Comparison of ENCODE assay signal across 20 mouse cellular contexts in genomic region chr8:87477102-87477645, GRCm38 (mm10). TPM values are rescaled to one million over a fixed set of nuclear protein-coding genes. Genes with fewer than 3 reads are reported as not detected.
DNase-seq lines count a peak whose midpoint lies in the region; ATAC-seq and TF ChIP-seq lines count a peak whose summit lies in the region.
"Had no signal": no experiment of that assay in that cellular context is flagged by ENCODE, and none has a peak within 500 bp of the region (broad histone marks: within the 10 kb centered on the region; RNA-seq: fewer than 3 reads in every experiment).

No protein-coding gene starts in this region.

- no peak for TF ChIP-seq CTCF in cerebellum, adult 2 months (IDR thresholded peaks at IDR 0.05; ENCODE audit: borderline replicate concordance, insufficient read depth, low read depth, low read length)

- no peak overlapping the region for H3K9ac ChIP-seq in hindbrain, embryonic 12.5 days
- no peak overlapping the region for H3K9ac ChIP-seq in hindbrain, embryonic 11.5 days (ENCODE audit: low read depth, low read length)
- no peak overlapping the region for H3K9ac ChIP-seq in neural tube, embryonic 15.5 days (replicated peaks)
- H3K9ac ChIP-seq: embryonic facial prominence, embryonic 12.5 days; forebrain, embryonic 15.5 days; heart, embryonic 15.5 days had no signal

- no peaks in the 10 kb centered on the region for H3K36me3 ChIP-seq in hindbrain, embryonic 12.5 days
- H3K36me3 ChIP-seq in hindbrain, embryonic 11.5 days (ENCODE audit: control insufficient read depth, insufficient read depth, low read length): no peaks in the 10 kb centered on the region
- no peaks in the 10 kb centered on the region for H3K36me3 ChIP-seq in neural tube, embryonic 15.5 days
- H3K36me3 ChIP-seq: embryonic facial prominence, embryonic 12.5 days; forebrain, embryonic 15.5 days; heart, embryonic 15.5 days had no signal

- H3K9me3 ChIP-seq in hindbrain, embryonic 12.5 days (replicated peaks): no peaks in the 10 kb centered on the region
- no peaks in the 10 kb centered on the region for H3K9me3 ChIP-seq in hindbrain, embryonic 11.5 days (ENCODE audit: control insufficient read depth, low read length)
- H3K9me3 ChIP-seq in neural tube, embryonic 15.5 days (replicated peaks): no peaks in the 10 kb centered on the region
- H3K9me3 ChIP-seq: embryonic facial prominence, embryonic 12.5 days; forebrain, embryonic 15.5 days; heart, embryonic 15.5 days had no signal

- no peaks in the 10 kb centered on the region for H3K27me3 ChIP-seq in cerebellum, adult 2 months (ENCODE audit: control insufficient read depth, insufficient read depth, low read length)
- peaks cover 21% of the 10 kb centered on the region for H3K27me3 ChIP-seq in hindbrain, embryonic 12.5 days
- H3K27me3 ChIP-seq in hindbrain, embryonic 11.5 days (ENCODE audit: control insufficient read depth, insufficient read depth, low read length): peaks cover 12% of the 10 kb centered on the region
- peaks cover 26% of the 10 kb centered on the region for H3K27me3 ChIP-seq in neural tube, embryonic 15.5 days (replicated peaks)

- WGBS in cerebellum, adult 2 months: 14% methylated on average over 3 of the region's 3 CpGs
- WGBS in hindbrain, embryonic 12.5 days: 65% methylated on average over 3 of the region's 3 CpGs
- WGBS in hindbrain, embryonic 11.5 days: 75% methylated on average over 3 of the region's 3 CpGs
- 59% methylated on average over 3 of the region's 3 CpGs for whole genome bisulfite sequencing in neural tube, embryonic 15.5 days

- H3K27ac ChIP-seq in cerebellum, adult 2 months (ENCODE audit: insufficient read depth, low read length): peak overlapping the region; percentile 51
- no peak overlapping the region for H3K27ac ChIP-seq in hindbrain, embryonic 12.5 days
- H3K27ac ChIP-seq in hindbrain, embryonic 11.5 days (ENCODE audit: low read depth, low read length): no peak overlapping the region
- no peak overlapping the region for H3K27ac ChIP-seq in neural tube, embryonic 15.5 days (replicated peaks)
- H3K27ac ChIP-seq: embryonic facial prominence, embryonic 12.5 days; forebrain, embryonic 15.5 days; heart, adult 2 months; heart, embryonic 15.5 days had no signal

- H3K4me2 ChIP-seq in hindbrain, embryonic 12.5 days (replicated peaks): 0 out of 2 replicates have a peak overlapping the region, but pooled peaks have one; percentile 4
- H3K4me2 ChIP-seq in hindbrain, embryonic 11.5 days (replicated peaks; ENCODE audit: low read depth, low read length): no peak overlapping the region
- peak overlapping the region; percentile 32 for H3K4me2 ChIP-seq in neural tube, embryonic 15.5 days
- H3K4me2 ChIP-seq: embryonic facial prominence, embryonic 12.5 days; forebrain, embryonic 15.5 days; heart, embryonic 11.5 days; heart, embryonic 15.5 days had no signal

- no peak for TF ChIP-seq POLR2A in cerebellum, adult 2 months (IDR thresholded peaks at IDR 0.05; ENCODE audit: borderline replicate concordance, insufficient read depth, low read length)

- peak in 1 of 2 experiments; percentile 49 for DNase-seq in cerebellum, adult 2 months
- no peak for DNase-seq in cerebellum, adult 8-10 months
- no peak for DNase-seq in hindbrain, embryonic 11.5 days (ENCODE audit: low spot score)
- peak; percentile 22 for DNase-seq in testis, postnatal 10 days (ENCODE audit: low spot score)
- DNase-seq in testis, postnatal 14 days (ENCODE audit: low spot score): no peak
- DNase-seq in layer of hippocampus, postnatal 25 days (ENCODE audit: extremely low spot score in 1 of 2, low spot score in 1 of 2): no peak
- DNase-seq: adrenal gland, postnatal 10 days; gastrocnemius, postnatal 36 days; heart, adult 2 months; heart, postnatal 14 days; kidney, adult 11 months had no signal

- H3K4me3 ChIP-seq in cerebellum, adult 2 months (replicated peaks; ENCODE audit: insufficient read depth, low read depth, low read length): peak overlapping the region; percentile 43
- H3K4me3 ChIP-seq in hindbrain, embryonic 12.5 days: no peak overlapping the region
- H3K4me3 ChIP-seq in hindbrain, embryonic 11.5 days (ENCODE audit: low read depth, low read length): no peak overlapping the region
- H3K4me3 ChIP-seq in neural tube, embryonic 15.5 days (replicated peaks): no peak overlapping the region
- H3K4me3 ChIP-seq: embryonic facial prominence, embryonic 12.5 days; forebrain, embryonic 15.5 days; heart, adult 2 months; heart, embryonic 15.5 days had no signal

- peaks cover 17% of the 10 kb centered on the region; the same call in 1 of the 2 replicates for H3K4me1 ChIP-seq in cerebellum, adult 2 months (ENCODE audit: control insufficient read depth, insufficient read depth, low read length)
- peaks cover 11% of the 10 kb centered on the region for H3K4me1 ChIP-seq in hindbrain, embryonic 12.5 days
- no peaks in the 10 kb centered on the region for H3K4me1 ChIP-seq in hindbrain, embryonic 11.5 days (replicated peaks; ENCODE audit: control insufficient read depth, insufficient read depth, low read length)
- H3K4me1 ChIP-seq in neural tube, embryonic 15.5 days: peaks cover 13% of the 10 kb centered on the region

- no peak for ATAC-seq in hindbrain, embryonic 12.5 days (ENCODE audit: low FRiP score)
- ATAC-seq in hindbrain, embryonic 11.5 days (ENCODE audit: low FRiP score): no peak
- no peak for ATAC-seq in neural tube, embryonic 15.5 days (ENCODE audit: low FRiP score)
- ATAC-seq: forebrain, embryonic 15.5 days had no signal

RNA-seq across cellular contexts. Expression of gene Cbln1, which starts 4.8 kb away (rescaled TPM):
- 886 and 1,066 TPM in 2 replicates for polyA plus RNA-seq in cerebellum, adult 2 months (2012; rRNA removed)
- polyA plus RNA-seq in hindbrain, embryonic 12.5 days (2016; fragmentation: Nextera tagmentation; extraction: Ambion mirVana): 21.5 and 27.0 TPM in 2 replicates
- 14.6 and 16.2 TPM in 2 replicates for polyA plus RNA-seq in hindbrain, embryonic 11.5 days (2014; fragmentation: Nextera tagmentation; extraction: Ambion mirVana)
- 20.2 and 25.5 TPM in 2 replicates for polyA plus RNA-seq in neural tube, embryonic 15.5 days (2015; fragmentation: Nextera tagmentation; extraction: Ambion mirVana)
- total RNA-seq in layer of hippocampus, postnatal 25 days (2021): 1 to 10 TPM; 5.5 to 6.3 TPM
- total RNA-seq: gastrocnemius, adult 8-10 months; gastrocnemius, postnatal 36 days; hematopoietic stem cell, adult 5-6 weeks; MEL had no signal
- polyA plus RNA-seq: heart, embryonic 15.5 days had no signal

Comparison
In these comparisons a context has a peak if more than half of its experiments do, and no peak if none do; other contexts are left out.
1. RNA of gene Cbln1, which starts 4.8 kb away (polyA plus RNA-seq): 886 to 1,066 TPM in cerebellum, adult 2 months; 20.2 to 25.5 TPM in neural tube, embryonic 15.5 days, 21.5 to 27.0 TPM in hindbrain, embryonic 12.5 days and 14.6 to 16.2 TPM in hindbrain, embryonic 11.5 days; every median in the first group is over 10 times any median in the second.